Mouse (Mus musculus) gastrocnemius, postnatal 4 days (tissue): ENCODE results near the gene Chd2. TPM values are rescaled to one million over a fixed set of nuclear protein-coding genes. Genes with fewer than 3 reads are reported as not detected.
"Not testable (repeated sequence)": the region's sequence is repeated elsewhere in the genome, so short reads cannot be mapped to it uniquely, and the experiment has no call there.

ENCODE experiments used
- DNase-seq, 2 experiments: peaks; one replicate each; pipeline ENCODE4 v3.0.0; 2021 to 2022; ENCODE audit warnings: low spot score in 2 of 2, mixed read lengths in 2 of 2
- total RNA-seq, 2 experiments: library from RNA; stranded (reverse); gene quantifications; 2 replicates each; pipeline ENCODE4 v1.2.3; 2021

Gene Chd2
- total RNA-seq, 2 experiments from 2014 or later = 54.1 to 72.1 TPM

DNA sequence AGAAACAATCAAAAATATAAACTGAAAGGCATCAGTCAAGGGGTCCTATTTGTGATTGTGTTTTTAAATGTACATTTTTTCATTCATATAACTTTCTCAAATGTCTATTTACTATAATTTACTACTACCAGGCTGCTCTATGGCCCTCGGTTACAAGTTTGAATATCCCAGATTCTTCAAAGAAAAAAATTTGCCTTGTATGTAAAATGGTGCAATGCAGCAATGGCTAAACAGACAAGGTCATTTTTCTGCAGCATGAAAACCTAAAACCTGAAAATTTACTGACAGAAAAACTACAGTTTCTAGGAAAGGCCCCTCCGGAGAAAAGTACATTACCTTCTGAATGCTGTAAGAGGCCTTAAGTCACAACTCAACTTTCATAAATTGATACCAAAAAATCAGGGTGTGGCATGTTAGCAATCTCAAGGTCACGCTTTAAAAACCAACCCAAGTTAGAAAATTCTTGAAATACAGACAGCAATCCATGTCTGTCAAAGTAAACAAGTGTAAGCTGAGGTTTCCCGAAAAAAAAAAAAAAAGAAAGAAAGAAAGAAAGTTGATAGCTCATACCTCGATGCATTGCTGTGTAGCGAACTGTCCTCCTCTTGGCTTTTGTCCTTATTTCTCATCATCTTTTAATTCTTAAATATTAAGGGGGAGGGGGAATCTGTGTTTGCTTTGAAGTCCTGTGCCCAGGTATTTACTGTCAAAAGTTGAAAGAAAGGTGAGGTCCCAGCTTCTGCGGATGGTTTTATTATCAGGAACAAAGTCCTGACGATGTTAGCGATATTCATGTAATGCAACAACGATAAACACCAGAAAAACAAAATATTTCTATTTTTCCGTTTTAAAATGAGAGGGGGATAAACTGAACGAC, 1.2 kb downstream of the Chd2 start:
- peak in 1 of 2 experiments; percentile 6 for DNase-seq

- DNase-seq = peak in 1 of 2 experiments; percentile 5
Observed at GRCm38 (mm10) chr7:73539116-73539682, 2.4 kb downstream of the Chd2 start.

- peak in 1 of 2 experiments; percentile 2 for DNase-seq
Observed at GRCm38 (mm10) chr7:73538424-73539079, 3.1 kb downstream of the Chd2 start.

- peak; percentile 100 for DNase-seq
Observed at GRCm38 (mm10) chr7:73537634-73538423, 3.8 kb downstream of the Chd2 start.

DNA sequence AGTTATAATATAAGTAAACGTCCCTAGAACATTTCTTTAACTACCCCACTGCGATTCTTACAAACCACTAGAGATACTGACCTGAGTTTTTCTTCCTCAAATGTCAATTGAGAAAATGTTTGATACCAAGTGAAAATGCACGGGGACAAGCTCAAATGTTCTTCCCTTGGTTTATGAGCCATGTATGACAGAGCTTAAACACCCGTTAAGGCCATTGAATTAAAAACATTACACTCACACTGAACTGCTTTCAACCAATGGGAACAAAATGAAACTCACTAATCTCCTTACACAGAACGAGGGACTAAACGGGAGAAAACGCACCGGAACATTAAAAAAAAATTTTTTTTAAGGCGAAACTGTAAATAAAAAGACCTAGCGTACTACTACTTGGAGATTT, 4.4 kb downstream of the Chd2 start:
- DNase-seq = no peak

- DNase-seq = peak in 1 of 2 experiments; percentile 4
Observed at GRCm38 (mm10) chr7:73536579-73536978, 5.1 kb downstream of the Chd2 start.

DNA sequence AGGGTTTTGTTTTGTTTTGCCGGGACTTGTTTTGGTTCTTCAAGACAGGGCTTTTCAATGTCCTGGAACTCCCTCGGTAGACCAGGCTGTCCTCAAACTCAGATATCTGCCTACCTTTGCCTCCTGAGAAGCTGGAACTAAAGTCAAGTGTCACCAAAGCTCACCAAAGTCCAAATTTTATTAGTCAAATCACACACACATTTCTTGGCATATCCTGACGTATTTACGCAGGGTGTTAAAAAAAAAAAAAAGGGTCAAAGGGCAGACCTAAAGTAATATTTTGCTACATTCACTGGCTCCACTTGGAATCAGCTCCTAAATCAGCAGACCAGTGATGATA, 5.8 kb downstream of the Chd2 start:
- DNase-seq = peak in 1 of 2 experiments; percentile 4

DNA sequence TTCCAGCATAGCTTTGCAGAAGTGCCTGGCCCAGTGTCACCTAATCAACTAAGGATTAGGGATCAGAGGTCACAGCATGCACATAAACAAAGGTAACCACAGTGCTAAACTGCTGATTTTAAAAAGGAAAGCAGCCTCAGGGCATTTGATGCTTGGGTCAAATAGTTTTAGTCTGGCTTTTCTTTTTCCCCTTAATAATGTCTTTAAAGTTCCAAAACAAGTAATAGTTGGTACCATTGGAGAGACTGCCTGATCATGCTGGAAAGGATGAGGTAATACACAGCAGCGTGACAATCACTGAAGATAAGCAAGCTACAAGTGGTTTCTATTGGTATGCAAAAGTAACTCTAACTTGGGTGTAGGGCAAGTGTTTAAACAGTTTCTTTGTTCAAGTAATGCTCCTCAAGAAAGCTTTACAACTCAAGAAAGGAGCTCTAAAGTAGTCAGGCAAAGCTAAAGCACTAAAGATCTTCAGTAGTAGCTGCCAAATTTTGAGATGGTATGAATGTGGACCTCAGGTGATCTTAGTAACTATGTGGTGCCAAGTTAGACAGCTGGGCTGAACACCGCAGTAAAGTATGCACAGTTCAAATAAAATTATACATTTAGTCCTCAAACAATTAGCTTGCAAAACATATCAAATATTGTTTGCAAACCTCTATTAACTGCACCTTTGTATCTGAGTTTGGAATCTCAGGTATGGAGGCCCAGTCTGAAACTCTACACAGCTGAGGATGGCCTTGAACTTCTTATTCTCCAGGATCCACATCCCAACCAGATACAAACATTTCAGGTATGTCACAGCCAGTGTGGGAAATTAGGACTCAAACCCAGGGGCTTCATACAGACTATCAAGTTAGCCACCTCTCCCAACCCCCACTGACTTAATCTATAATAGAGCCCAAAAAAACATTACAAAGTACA, 6.4 kb downstream of the Chd2 start:
- peak in 1 of 2 experiments; percentile 5 for DNase-seq

GRCm38 (mm10) chr7:73533457-73533856, 8.2 kb downstream of the Chd2 start:
- peak in 1 of 2 experiments; percentile 17 for DNase-seq

DNA sequence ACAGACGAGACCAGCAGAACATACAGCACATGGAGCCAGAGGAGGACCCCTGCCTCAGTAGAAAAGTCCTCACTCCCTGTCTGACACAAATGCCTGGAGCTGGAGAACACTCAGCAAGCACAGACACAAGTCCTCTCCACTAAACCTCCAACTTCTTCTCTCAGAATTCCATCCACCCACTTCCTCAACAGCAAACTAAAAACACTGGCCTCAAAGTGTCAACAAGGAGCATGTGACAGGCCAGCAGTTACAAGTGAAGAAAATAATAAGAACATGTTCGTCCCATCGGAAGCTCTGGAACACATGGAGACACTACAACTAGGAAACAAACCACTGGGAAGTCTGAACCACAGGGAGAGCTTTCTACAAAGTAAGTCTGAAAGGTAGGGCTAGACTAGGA, 8.7 kb downstream of the Chd2 start:
- DNase-seq = peak in 1 of 2 experiments; percentile 5

DNA sequence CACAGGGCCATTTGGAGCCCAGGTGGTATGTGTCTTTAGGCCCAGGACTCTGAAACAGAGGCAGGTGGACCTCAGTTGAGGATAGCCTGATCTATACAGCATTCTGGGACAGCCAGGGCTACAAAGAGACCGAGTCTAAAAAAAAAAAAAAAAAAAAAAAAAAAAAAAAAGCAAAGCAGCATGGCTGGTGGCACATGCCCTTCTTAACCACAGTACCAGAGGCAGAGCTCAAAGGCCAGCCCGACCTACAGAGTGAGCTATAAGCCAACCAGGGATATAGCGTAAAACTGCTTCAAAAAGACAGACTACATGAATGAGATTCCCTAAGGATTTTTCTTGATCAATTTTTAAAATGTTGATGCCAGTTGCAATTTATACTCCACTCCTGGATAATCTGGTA, 9.5 kb downstream of the Chd2 start:
- no peak for DNase-seq

DNA sequence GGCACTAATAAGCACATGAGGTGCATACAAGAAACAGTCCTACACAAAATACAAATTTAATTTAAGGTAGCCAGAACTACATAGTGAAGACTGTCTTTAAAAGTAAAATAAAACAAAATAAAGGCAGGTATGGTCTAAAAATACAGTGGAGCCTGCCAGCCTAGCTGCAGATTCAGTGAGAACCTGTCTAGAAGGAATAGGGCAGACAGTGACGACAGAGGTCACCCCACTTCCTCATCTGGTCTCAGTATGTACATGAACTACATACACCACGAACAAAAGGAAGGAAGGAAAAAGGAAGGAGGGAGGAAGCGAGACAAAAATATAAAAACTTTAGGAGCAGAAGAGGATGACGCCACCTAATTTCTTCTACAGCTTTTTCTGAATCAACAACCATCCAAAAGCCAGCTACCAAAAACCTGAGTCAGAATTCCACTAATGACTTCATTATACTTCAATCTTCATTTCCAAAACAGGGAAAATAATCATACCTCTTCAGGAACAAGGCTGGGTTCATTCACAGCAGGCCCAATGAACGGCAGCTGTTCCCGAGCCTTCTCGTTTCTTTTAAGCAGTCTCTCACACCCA, 10.0 kb downstream of the Chd2 start:
- DNase-seq = peak in 1 of 2 experiments; percentile 6

GRCm38 (mm10) chr7:73530846-73531245, 10.8 kb downstream of the Chd2 start:
- no peak for DNase-seq

- no peak for DNase-seq
Observed at GRCm38 (mm10) chr7:73530164-73530563, 11.5 kb downstream of the Chd2 start.

DNA sequence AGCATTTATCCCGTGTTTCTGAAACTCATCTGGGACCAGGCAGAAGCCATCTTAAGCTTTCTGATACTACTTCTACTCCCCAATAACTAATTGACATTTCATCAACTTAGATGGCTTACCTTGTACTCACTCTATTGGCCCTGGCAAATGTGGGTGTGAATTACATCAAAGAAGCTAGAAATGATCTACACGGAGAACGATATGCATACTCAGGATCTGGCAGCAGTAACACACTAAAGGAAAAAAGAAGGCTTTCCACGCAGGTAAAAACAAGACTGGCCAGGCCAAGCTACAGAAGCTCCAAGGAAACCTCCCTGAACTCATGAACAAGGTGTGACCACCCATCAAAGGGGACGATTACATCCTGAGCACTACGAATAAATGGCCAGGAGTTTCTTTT, 12.4 kb downstream of the Chd2 start:
- DNase-seq = no peak

GRCm38 (mm10) chr7:73528377-73528894, 13.2 kb downstream of the Chd2 start:
- DNase-seq = not testable (repeated sequence)

DNA sequence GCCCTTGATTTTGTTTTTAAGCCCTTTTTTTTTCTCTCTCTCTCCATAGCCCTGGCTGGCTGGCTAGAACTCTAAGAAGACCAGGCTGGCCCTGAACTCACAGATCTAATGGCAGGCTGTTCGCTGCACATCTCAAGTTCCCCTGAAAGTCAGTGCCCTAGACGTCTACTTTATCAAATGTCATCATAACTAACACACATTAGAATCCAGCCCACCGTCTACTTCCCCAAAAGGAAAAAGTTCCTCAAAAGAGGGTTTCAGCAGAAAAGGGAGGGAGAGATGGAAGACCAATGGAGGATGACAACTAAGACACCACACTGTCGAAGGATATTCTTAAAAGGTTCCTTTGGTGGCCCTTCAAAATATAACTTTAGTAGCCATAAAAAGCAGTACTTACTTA, 14.4 kb downstream of the Chd2 start:
- no peak for DNase-seq

DNA sequence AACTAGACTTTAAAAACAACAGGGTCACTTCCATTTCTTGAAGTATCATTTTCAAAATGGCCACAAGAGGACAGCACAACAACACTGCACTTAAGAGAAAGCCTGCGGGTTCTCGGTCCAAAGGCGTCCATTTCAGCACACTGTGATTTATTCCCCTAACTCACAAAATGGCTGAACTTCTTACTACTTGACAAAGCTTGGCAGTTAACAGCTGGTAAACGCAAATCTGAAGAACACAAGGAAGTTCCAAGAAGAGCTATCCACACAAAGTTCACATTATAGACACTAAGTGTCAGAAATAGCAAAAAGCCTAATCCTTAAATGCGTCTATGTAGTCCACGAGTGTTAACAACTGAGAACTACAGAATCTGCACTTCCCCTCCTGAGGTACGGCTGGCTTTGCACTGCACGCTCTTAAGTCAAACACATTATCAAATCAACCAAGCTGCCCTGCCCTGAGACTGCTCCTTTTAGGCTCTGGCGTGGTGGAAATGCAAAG, 17.1 kb downstream of the Chd2 start:
- peak in 1 of 2 experiments; percentile 47 for DNase-seq

DNA sequence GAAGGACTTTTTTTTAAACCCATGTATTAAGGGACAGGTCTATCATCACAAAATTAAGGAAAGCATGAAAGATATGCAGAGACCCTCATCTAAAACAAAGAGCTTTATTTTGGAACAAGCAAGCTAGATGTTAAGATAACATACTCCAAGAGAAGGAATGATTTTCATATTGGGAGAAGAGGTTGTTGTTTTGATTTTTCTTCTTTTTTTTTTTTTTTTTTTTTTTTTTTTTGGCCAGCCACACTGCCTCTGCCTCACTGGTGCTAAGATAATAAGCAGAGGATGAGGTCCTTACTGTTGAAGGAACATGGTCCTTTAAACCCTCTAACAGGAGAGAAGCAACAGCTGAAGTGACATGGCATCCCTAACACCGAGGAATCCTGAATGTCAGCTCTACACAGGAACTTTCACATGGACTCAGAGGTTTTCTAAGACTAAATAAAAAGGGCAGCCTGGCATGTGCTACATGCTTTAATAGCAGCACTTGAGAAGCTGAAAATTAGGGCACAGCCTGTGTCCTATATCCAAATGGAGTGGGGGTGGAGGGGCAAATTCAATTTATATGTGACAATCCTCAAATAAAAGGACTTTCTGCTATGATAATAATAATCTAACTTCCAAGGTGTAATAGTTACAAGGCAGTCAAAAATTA, 17.9 kb downstream of the Chd2 start:
- DNase-seq = no peak
